Mouse (Mus musculus) embryonic facial prominence, embryonic 12.5 days (tissue): Measurements from ENCODE around the gene Tgtp2. TPM values are rescaled to one million over a fixed set of nuclear protein-coding genes. Genes with fewer than 3 reads are reported as not detected.
"Not testable (repeated sequence)": the region's sequence is repeated elsewhere in the genome, so short reads cannot be mapped to it uniquely, and the experiment has no call there.

Experiments used
- ATAC-seq: fragments of 200-750 bp; cut with Nextera tagmentation; 2 replicates; pipeline ENCODE4 v1.8.0; 2017; ENCODE audit not compliant: insufficient number of reproducible peaks, insufficient read depth, low FRiP score, low TSS enrichment
- H3K27ac ChIP-seq: fragments of 300-500 bp; sonication (generic); 2 replicates; pipeline ENCODE4 v1.5.1; 2016; ENCODE audit warnings: mild to moderate bottlenecking
- H3K27me3 ChIP-seq: fragments of 300-500 bp; sonication (generic); 2 replicates; pipeline ENCODE4 v1.6.1; 2016; ENCODE audit warnings: mild to moderate bottlenecking, moderate library complexity
- H3K36me3 ChIP-seq: fragments of 300-500 bp; sonication (generic); 2 replicates; pipeline ENCODE4 v1.6.1; 2016; ENCODE audit warnings: mild to moderate bottlenecking
- H3K4me1 ChIP-seq: fragments of 300-500 bp; sonication (generic); 2 replicates; pipeline ENCODE4 v1.6.1; 2016
- H3K4me2 ChIP-seq: fragments of 300-500 bp; sonication (generic); replicated peaks from 2 replicates; pipeline ENCODE4 v1.6.1; 2016; ENCODE audit warnings: mild to moderate bottlenecking, moderate library complexity
- H3K4me3 ChIP-seq: fragments of 300-500 bp; sonication (generic); 2 replicates; pipeline ENCODE4 v1.5.1; 2016; ENCODE audit warnings: mild to moderate bottlenecking
- H3K9ac ChIP-seq: fragments of 300-500 bp; sonication (generic); 2 replicates; pipeline ENCODE4 v1.6.1; 2016; ENCODE audit warnings: mild to moderate bottlenecking, moderate library complexity
- H3K9me3 ChIP-seq: fragments of 300-500 bp; sonication (generic); 2 replicates; pipeline ENCODE4 v1.6.1; 2016; ENCODE audit warnings: mild to moderate bottlenecking, moderate library complexity
- WGBS: fragments of 180-500 bp; shearing (Covaris S2); methylation state at CpG from one replicate; pipeline ENCODE4 v1.1.7; 2016; 5-methylcytosine and 5-hydroxymethylcytosine counted together
- polyA plus RNA-seq: library from polyadenylated mRNA; unstranded; fragments of >200 nt; fragmentation: Nextera tagmentation; extraction: Ambion mirVana; gene quantifications from 2 replicates; pipeline ENCODE4 v1.2.1, GENCODE M21; 2016

Gene Tgtp2
- 0.15 TPM in 1 of 2 replicates, not detected in the other for polyA plus RNA-seq

- H3K27me3 ChIP-seq, H3K36me3 ChIP-seq, H3K4me2 ChIP-seq, H3K27ac ChIP-seq, H3K4me3 ChIP-seq, H3K9ac ChIP-seq, H3K4me1 ChIP-seq, H3K9me3 ChIP-seq, ATAC-seq: not testable (repeated sequence)
- 77% methylated on average over 5 of the region's 5 CpGs for WGBS
Measured at GRCm38 (mm10) chr11:49063713-49064469, at the start of gene Tgtp2. TSS of gene Tgtp2 (minus strand) at chr11:49064206.

- Histone ChIP-seq H3K9ac (no peak overlapping the region), H3K36me3 (no peaks in the 10 kb centered on the region), H3K9me3 (no peaks in the 10 kb centered on the region), H3K27ac (no peak overlapping the region), H3K4me2 (no peak overlapping the region), H3K4me1 (no peaks in the 10 kb centered on the region), H3K27me3 (no peaks in the 10 kb centered on the region), H3K4me3 (no peak overlapping the region)
- ATAC-seq: no peak
- 87% methylated on average over 6 of the region's 6 CpGs for WGBS
Measured at GRCm38 (mm10) chr11:49112624-49113219, 48.7 kb upstream of the Tgtp2 start.

- Histone ChIP-seq H3K4me1 (no peaks in the 10 kb centered on the region), H3K27me3 (no peaks in the 10 kb centered on the region), H3K9ac (no peak overlapping the region), H3K36me3 (no peaks in the 10 kb centered on the region), H3K9me3 (no peaks in the 10 kb centered on the region), H3K4me2 (no peak overlapping the region), H3K4me3 (no peak overlapping the region), H3K27ac (no peak overlapping the region)
- no peak for ATAC-seq
- 57% methylated on average over 1 of the region's 1 CpGs for WGBS
Measured at GRCm38 (mm10) chr11:49111000-49111399, 47.0 kb upstream of the Tgtp2 start.

GRCm38 (mm10) chr11:49108833-49109232 is 44.8 kb upstream of the Tgtp2 start:
- ATAC-seq: no peak

GRCm38 (mm10) chr11:49107650-49108537 is 43.9 kb upstream of the Tgtp2 start:
- ATAC-seq: no peak
- 49% methylated on average over 10 of the region's 10 CpGs for WGBS

More at GRCm38 (mm10) chr11:49108833-49109232, 44.8 kb upstream of the Tgtp2 start:
- no peak overlapping the region for H3K9ac ChIP-seq
- no peaks in the 10 kb centered on the region for H3K36me3 ChIP-seq
- no peaks in the 10 kb centered on the region for H3K27me3 ChIP-seq
- no peak overlapping the region for H3K4me2 ChIP-seq
- H3K4me1 ChIP-seq: no peaks in the 10 kb centered on the region
- no peak overlapping the region for H3K4me3 ChIP-seq
- H3K9me3 ChIP-seq: no peaks in the 10 kb centered on the region
- WGBS: 36% methylated on average over 1 of the region's 1 CpGs
- no peak overlapping the region for H3K27ac ChIP-seq

GRCm38 (mm10) chr11:49105752-49106151 is 41.7 kb upstream of the Tgtp2 start:
- Histone ChIP-seq H3K27ac (no peak overlapping the region), H3K9ac (no peak overlapping the region), H3K4me2 (no peak overlapping the region), H3K36me3 (no peaks in the 10 kb centered on the region), H3K9me3 (no peaks in the 10 kb centered on the region), H3K27me3 (no peaks in the 10 kb centered on the region), H3K4me3 (no peak overlapping the region), H3K4me1 (peaks cover 5% of the 10 kb centered on the region; the same call in 1 of the 2 replicates)
- ATAC-seq: no peak
- WGBS: 69% methylated on average over 1 of the region's 1 CpGs

More at GRCm38 (mm10) chr11:49107650-49108537, 43.9 kb upstream of the Tgtp2 start:
- Histone ChIP-seq H3K9ac (no peak overlapping the region), H3K4me1 (peaks cover 4% of the 10 kb centered on the region; the same call in 1 of the 2 replicates), H3K27ac (no peak overlapping the region), H3K9me3 (no peaks in the 10 kb centered on the region), H3K4me3 (no peak overlapping the region), H3K27me3 (no peaks in the 10 kb centered on the region), H3K4me2 (no peak overlapping the region), H3K36me3 (no peaks in the 10 kb centered on the region)

GRCm38 (mm10) chr11:49103047-49103693 is 39.2 kb upstream of the Tgtp2 start:
- no peaks in the 10 kb centered on the region for H3K27me3 ChIP-seq
- peaks cover 5% of the 10 kb centered on the region; the same call in 1 of the 2 replicates for H3K4me1 ChIP-seq
- 15% methylated on average over 8 of the region's 8 CpGs for WGBS
- H3K36me3 ChIP-seq: no peaks in the 10 kb centered on the region
- H3K4me3 ChIP-seq: no peak overlapping the region
- no peak overlapping the region for H3K9ac ChIP-seq
- H3K9me3 ChIP-seq: no peaks in the 10 kb centered on the region
- no peak overlapping the region for H3K27ac ChIP-seq
- H3K4me2 ChIP-seq: no peak overlapping the region
- ATAC-seq: no peak

- WGBS: 43% methylated on average over 5 of the region's 5 CpGs
- Histone ChIP-seq H3K4me1 (peaks cover 5% of the 10 kb centered on the region; the same call in 1 of the 2 replicates), H3K27me3 (no peaks in the 10 kb centered on the region), H3K9me3 (no peaks in the 10 kb centered on the region), H3K27ac (no peak overlapping the region), H3K9ac (no peak overlapping the region), H3K36me3 (no peaks in the 10 kb centered on the region), H3K4me2 (no peak overlapping the region), H3K4me3 (no peak overlapping the region)
- no peak for ATAC-seq
Measured at GRCm38 (mm10) chr11:49101500-49101899, 37.5 kb upstream of the Tgtp2 start.

- H3K4me2 ChIP-seq: no peak overlapping the region
- no peaks in the 10 kb centered on the region for H3K9me3 ChIP-seq
- no peak overlapping the region for H3K4me3 ChIP-seq
- no peak overlapping the region for H3K27ac ChIP-seq
- no peak for ATAC-seq
- H3K9ac ChIP-seq: no peak overlapping the region
- H3K27me3 ChIP-seq: no peaks in the 10 kb centered on the region
- 84% methylated on average over 3 of the region's 3 CpGs for WGBS
- H3K4me1 ChIP-seq: peaks cover 5% of the 10 kb centered on the region; the same call in 1 of the 2 replicates
- no peaks in the 10 kb centered on the region for H3K36me3 ChIP-seq
Measured at GRCm38 (mm10) chr11:49100409-49100808, 36.4 kb upstream of the Tgtp2 start.

- no peak overlapping the region for H3K9ac ChIP-seq
- no peak overlapping the region for H3K4me2 ChIP-seq
- H3K36me3 ChIP-seq: no peaks in the 10 kb centered on the region
- no peak overlapping the region for H3K27ac ChIP-seq
- no peak overlapping the region for H3K4me3 ChIP-seq
- H3K4me1 ChIP-seq: no peaks in the 10 kb centered on the region
- no peak for ATAC-seq
- H3K27me3 ChIP-seq: no peaks in the 10 kb centered on the region
- 89% methylated on average over 4 of the region's 4 CpGs for WGBS
- no peaks in the 10 kb centered on the region for H3K9me3 ChIP-seq
Measured at GRCm38 (mm10) chr11:49095367-49095766, 31.4 kb upstream of the Tgtp2 start.
